Mouse (Mus musculus): ENCODE results near the gene Otub2. TPM values are rescaled to one million over a fixed set of nuclear protein-coding genes. Genes with fewer than 3 reads are reported as not detected.

Otub2 gene
- polyA plus RNA-seq, 1 experiment from 2014 or later, result 6.1 TPM

- Histone ChIP-seq H3K4me2 (replicated peaks; ENCODE audit: low read depth, low read length) (no peak within 1 kb of the TSS), H3K9me3 (ENCODE audit: control insufficient read depth, low read length) (no peaks in the 10 kb centered on the region), H3K27ac (ENCODE audit: low read depth, low read length) (no peak within 1 kb of the TSS), H3K9ac (ENCODE audit: low read depth, low read length) (no peak within 1 kb of the TSS), H3K27me3 (ENCODE audit: control insufficient read depth, insufficient read depth, low read length) (no peaks in the 10 kb centered on the region), H3K36me3 (ENCODE audit: control insufficient read depth, insufficient read depth, low read length) (no peaks in the 10 kb centered on the region), H3K4me3 (ENCODE audit: low read length) (no peak within 1 kb of the TSS), H3K4me1 (ENCODE audit: control insufficient read depth, insufficient read depth, low read length) (no peaks in the 10 kb centered on the region)
- WGBS, result 52% methylated on average over 14 of the region's 14 CpGs
- no peak for ATAC-seq (ENCODE audit: low FRiP score, low TSS enrichment)
Observed at GRCm38 (mm10) chr12:103355746-103356414, 32.6 kb upstream of the Otub2 start, which contains the start of gene Asb2. Gene Asb2, minus strand, starts transcription at chr12:103356001.

GRCm38 (mm10) chr12:103356415-103356748 lies 32.1 kb upstream of the Otub2 start:
- no peak overlapping the region for H3K9ac ChIP-seq (ENCODE audit: low read depth, low read length)
- ATAC-seq (ENCODE audit: low FRiP score, low TSS enrichment), result no peak
- H3K27ac ChIP-seq (ENCODE audit: low read depth, low read length), result no peak overlapping the region

GRCm38 (mm10) chr12:103358216-103358615 lies 30.3 kb upstream of the Otub2 start:
- ATAC-seq (ENCODE audit: low FRiP score, low TSS enrichment), result no peak
- no peaks in the 10 kb centered on the region for H3K27me3 ChIP-seq (ENCODE audit: control insufficient read depth, insufficient read depth, low read length)
- H3K36me3 ChIP-seq (ENCODE audit: control insufficient read depth, insufficient read depth, low read length), result no peaks in the 10 kb centered on the region
- H3K27ac ChIP-seq (ENCODE audit: low read depth, low read length), result no peak overlapping the region
- no peaks in the 10 kb centered on the region for H3K4me1 ChIP-seq (ENCODE audit: control insufficient read depth, insufficient read depth, low read length)
- H3K4me2 ChIP-seq (replicated peaks; ENCODE audit: low read depth, low read length), result no peak overlapping the region
- H3K9ac ChIP-seq (ENCODE audit: low read depth, low read length), result no peak overlapping the region
- no peaks in the 10 kb centered on the region for H3K9me3 ChIP-seq (ENCODE audit: control insufficient read depth, low read length)
- WGBS, result 75% methylated on average over 8 of the region's 8 CpGs
- H3K4me3 ChIP-seq (ENCODE audit: low read length), result no peak overlapping the region

More at GRCm38 (mm10) chr12:103356415-103356748, 32.1 kb upstream of the Otub2 start:
- Histone ChIP-seq H3K4me3 (ENCODE audit: low read length) (no peak overlapping the region), H3K4me1 (ENCODE audit: control insufficient read depth, insufficient read depth, low read length) (no peaks in the 10 kb centered on the region), H3K27me3 (ENCODE audit: control insufficient read depth, insufficient read depth, low read length) (no peaks in the 10 kb centered on the region), H3K4me2 (replicated peaks; ENCODE audit: low read depth, low read length) (no peak overlapping the region), H3K36me3 (ENCODE audit: control insufficient read depth, insufficient read depth, low read length) (no peaks in the 10 kb centered on the region), H3K9me3 (ENCODE audit: control insufficient read depth, low read length) (no peaks in the 10 kb centered on the region)
- WGBS, result 91% methylated on average over 4 of the region's 4 CpGs

- H3K9me3 ChIP-seq (ENCODE audit: control insufficient read depth, low read length), result no peaks in the 10 kb centered on the region
- H3K27ac ChIP-seq (ENCODE audit: low read depth, low read length), result no peak overlapping the region
- no peaks in the 10 kb centered on the region for H3K27me3 ChIP-seq (ENCODE audit: control insufficient read depth, insufficient read depth, low read length)
- 0 out of 2 replicates have a peak, but pooled peaks have one; percentile 24 for ATAC-seq (ENCODE audit: low FRiP score, low TSS enrichment)
- no peaks in the 10 kb centered on the region for H3K36me3 ChIP-seq (ENCODE audit: control insufficient read depth, insufficient read depth, low read length)
- 39% methylated on average over 4 of the region's 4 CpGs for WGBS
- H3K4me3 ChIP-seq (ENCODE audit: low read length), result no peak overlapping the region
- no peak overlapping the region for H3K9ac ChIP-seq (ENCODE audit: low read depth, low read length)
- H3K4me2 ChIP-seq (replicated peaks; ENCODE audit: low read depth, low read length), result no peak overlapping the region
- H3K4me1 ChIP-seq (ENCODE audit: control insufficient read depth, insufficient read depth, low read length), result no peaks in the 10 kb centered on the region
Observed at GRCm38 (mm10) chr12:103358951-103359801, 29.3 kb upstream of the Otub2 start.

- Histone ChIP-seq H3K9me3 (ENCODE audit: control insufficient read depth, low read length) (no peaks in the 10 kb centered on the region), H3K4me2 (replicated peaks; ENCODE audit: low read depth, low read length) (no peak overlapping the region), H3K27me3 (ENCODE audit: control insufficient read depth, insufficient read depth, low read length) (no peaks in the 10 kb centered on the region), H3K4me1 (ENCODE audit: control insufficient read depth, insufficient read depth, low read length) (no peaks in the 10 kb centered on the region), H3K27ac (ENCODE audit: low read depth, low read length) (no peak overlapping the region), H3K4me3 (ENCODE audit: low read length) (no peak overlapping the region), H3K9ac (ENCODE audit: low read depth, low read length) (no peak overlapping the region), H3K36me3 (ENCODE audit: control insufficient read depth, insufficient read depth, low read length) (no peaks in the 10 kb centered on the region)
- no peak for ATAC-seq (ENCODE audit: low FRiP score, low TSS enrichment)
- WGBS, result 70% methylated on average over 8 of the region's 8 CpGs
Observed at GRCm38 (mm10) chr12:103360812-103361211, 27.7 kb upstream of the Otub2 start.

- Histone ChIP-seq H3K4me1 (ENCODE audit: control insufficient read depth, insufficient read depth, low read length) (no peaks in the 10 kb centered on the region), H3K36me3 (ENCODE audit: control insufficient read depth, insufficient read depth, low read length) (no peaks in the 10 kb centered on the region), H3K9ac (ENCODE audit: low read depth, low read length) (no peak overlapping the region), H3K4me3 (ENCODE audit: low read length) (no peak overlapping the region), H3K9me3 (ENCODE audit: control insufficient read depth, low read length) (no peaks in the 10 kb centered on the region), H3K27ac (ENCODE audit: low read depth, low read length) (no peak overlapping the region), H3K27me3 (ENCODE audit: control insufficient read depth, insufficient read depth, low read length) (no peaks in the 10 kb centered on the region), H3K4me2 (replicated peaks; ENCODE audit: low read depth, low read length) (no peak overlapping the region)
- WGBS, result 83% methylated on average over 17 of the region's 17 CpGs
- no peak for ATAC-seq (ENCODE audit: low FRiP score, low TSS enrichment)
Observed at GRCm38 (mm10) chr12:103361539-103362307, 26.8 kb upstream of the Otub2 start.

- no peak for ATAC-seq (ENCODE audit: low FRiP score, low TSS enrichment)
- H3K4me1 ChIP-seq (ENCODE audit: control insufficient read depth, insufficient read depth, low read length), result 0 out of 2 replicates have a peak, but pooled peaks cover under 1% of the 10 kb centered on the region
- H3K27ac ChIP-seq (ENCODE audit: low read depth, low read length), result no peak overlapping the region
- H3K4me2 ChIP-seq (replicated peaks; ENCODE audit: low read depth, low read length), result no peak overlapping the region
- no peaks in the 10 kb centered on the region for H3K36me3 ChIP-seq (ENCODE audit: control insufficient read depth, insufficient read depth, low read length)
- H3K27me3 ChIP-seq (ENCODE audit: control insufficient read depth, insufficient read depth, low read length), result no peaks in the 10 kb centered on the region
- H3K4me3 ChIP-seq (ENCODE audit: low read length), result no peak overlapping the region
- no peak overlapping the region for H3K9ac ChIP-seq (ENCODE audit: low read depth, low read length)
- no peaks in the 10 kb centered on the region for H3K9me3 ChIP-seq (ENCODE audit: control insufficient read depth, low read length)
- 82% methylated on average over 3 of the region's 3 CpGs for WGBS
Observed at GRCm38 (mm10) chr12:103362336-103362735, 26.1 kb upstream of the Otub2 start.

GRCm38 (mm10) chr12:103367171-103367570 lies 21.3 kb upstream of the Otub2 start:
- ATAC-seq (ENCODE audit: low FRiP score, low TSS enrichment), result no peak
- 74% methylated on average over 2 of the region's 2 CpGs for WGBS
- Histone ChIP-seq H3K27me3 (ENCODE audit: control insufficient read depth, insufficient read depth, low read length) (no peaks in the 10 kb centered on the region; the same call in 1 of the 2 replicates), H3K4me3 (ENCODE audit: low read length) (no peak overlapping the region), H3K4me1 (ENCODE audit: control insufficient read depth, insufficient read depth, low read length) (0 out of 2 replicates have a peak, but pooled peaks cover 4% of the 10 kb centered on the region), H3K9me3 (ENCODE audit: control insufficient read depth, low read length) (no peaks in the 10 kb centered on the region), H3K27ac (ENCODE audit: low read depth, low read length) (no peak overlapping the region), H3K36me3 (ENCODE audit: control insufficient read depth, insufficient read depth, low read length) (no peaks in the 10 kb centered on the region), H3K4me2 (replicated peaks; ENCODE audit: low read depth, low read length) (no peak overlapping the region), H3K9ac (ENCODE audit: low read depth, low read length) (no peak overlapping the region)
